Mouse (Mus musculus) ovary, postnatal 14 days (tissue): ENCODE results near the gene Bcl10.
"Not testable (repeated sequence)": the region's sequence is repeated elsewhere in the genome, so short reads cannot be mapped to it uniquely, and the experiment has no call there.

Experiments
- DNase-seq: peaks from one replicate; pipeline ENCODE4 v3.0.0; 2022; ENCODE audit warnings: low spot score

The Bcl10 gene

DNA sequence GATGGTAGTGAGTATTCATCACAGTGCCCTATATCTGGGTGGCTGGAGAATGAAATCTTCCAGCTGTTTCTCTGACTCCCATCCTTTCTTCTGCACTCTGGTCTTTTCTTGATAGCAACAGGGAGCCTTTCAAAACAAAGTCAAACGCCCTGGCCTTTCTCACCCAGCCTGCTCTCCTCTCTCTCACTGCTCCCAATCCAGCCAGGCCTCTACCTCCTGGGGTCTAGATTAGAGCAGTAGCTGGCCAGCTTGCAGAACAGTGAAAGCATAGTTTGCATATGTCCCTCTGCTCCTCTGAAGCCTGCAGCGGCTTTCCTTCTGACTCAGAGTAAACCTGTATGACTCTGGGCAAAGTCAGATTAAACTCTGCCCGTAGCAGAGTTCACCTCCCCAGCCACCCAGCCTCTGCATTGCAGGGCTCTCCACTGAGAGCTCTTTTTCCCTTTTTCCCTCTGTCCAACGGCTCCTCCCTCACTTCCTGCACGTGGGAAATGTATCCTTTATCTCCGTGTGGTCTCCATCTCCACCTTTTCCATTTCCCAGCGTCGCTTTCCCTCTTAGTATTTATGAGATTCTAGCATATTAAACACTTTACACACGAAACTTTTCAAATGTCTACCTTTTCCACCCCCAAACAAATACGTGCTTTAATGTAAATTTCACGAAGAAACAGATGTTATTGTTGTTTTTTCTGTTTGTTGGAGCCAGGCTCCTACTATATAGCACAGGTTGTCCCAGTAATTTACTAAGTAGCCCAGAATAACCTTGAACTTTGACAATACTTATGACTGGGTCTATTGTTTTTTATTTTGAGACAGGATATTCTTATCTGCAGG lies at the start of gene Bcl10:
Bcl10 (plus strand) TSS at position 786 of the 836 bp plus-strand sequence.
- DNase-seq: no peak

DNA sequence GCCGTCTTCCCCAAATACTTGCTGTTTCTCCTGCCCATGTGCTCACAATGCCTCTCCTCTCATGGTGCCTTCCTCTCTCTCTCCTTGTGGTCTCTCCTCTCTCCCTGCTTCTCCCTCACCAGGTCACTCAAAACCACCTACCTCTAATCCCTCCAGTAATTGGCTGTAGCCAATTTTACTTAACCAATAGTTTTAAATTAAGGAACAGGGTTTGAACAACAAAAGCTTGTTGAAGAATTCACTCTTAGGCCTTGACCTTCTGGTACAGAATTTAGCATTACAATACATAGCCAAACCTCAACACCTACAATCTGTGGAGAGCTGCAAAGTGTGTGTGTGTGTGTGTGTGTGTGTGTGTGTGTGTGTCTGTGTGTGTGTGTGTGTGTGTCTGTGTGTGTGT lies 49.3 kb upstream of the Bcl10 start:
- no peak for DNase-seq

DNA sequence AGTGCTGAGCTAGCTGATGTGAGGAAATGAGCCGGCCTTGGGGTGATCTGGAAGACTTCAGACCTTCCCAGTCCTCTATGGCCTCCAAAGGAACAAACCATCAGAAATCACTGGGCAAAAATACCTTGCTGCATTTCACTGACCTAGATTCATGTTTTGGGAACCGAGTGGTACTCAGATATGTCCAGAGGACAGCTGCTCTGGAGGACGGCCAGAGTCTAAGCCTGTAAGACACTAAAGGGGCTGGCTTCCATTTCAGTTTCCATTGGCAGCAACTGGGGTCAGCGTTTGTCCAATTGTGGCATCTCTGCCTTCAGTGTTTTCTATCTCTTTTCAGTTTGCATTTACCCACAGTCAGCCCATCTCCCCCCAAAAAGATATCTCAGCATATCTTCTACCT lies 48.5 kb upstream of the Bcl10 start:
- no peak for DNase-seq

DNA sequence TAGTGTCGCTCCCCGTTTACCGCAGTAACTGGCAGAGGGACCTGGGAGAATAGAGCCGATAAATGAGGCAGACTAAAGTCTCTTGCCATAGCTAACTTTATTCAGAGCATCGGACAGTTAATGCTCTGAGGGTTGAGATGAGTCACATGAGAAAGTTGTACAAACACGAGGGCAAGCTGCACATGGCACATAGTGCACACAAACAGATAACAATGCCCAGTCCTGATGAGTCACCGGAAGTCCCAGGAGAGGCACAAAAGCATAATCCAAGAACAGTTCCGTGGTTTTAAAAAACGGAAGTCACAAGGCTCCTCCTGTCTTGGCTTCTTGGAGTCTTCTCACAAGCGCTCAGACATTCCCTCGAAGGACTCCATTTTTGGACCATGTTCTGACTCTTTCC lies 46.5 kb upstream of the Bcl10 start:
- DNase-seq: no peak

DNA sequence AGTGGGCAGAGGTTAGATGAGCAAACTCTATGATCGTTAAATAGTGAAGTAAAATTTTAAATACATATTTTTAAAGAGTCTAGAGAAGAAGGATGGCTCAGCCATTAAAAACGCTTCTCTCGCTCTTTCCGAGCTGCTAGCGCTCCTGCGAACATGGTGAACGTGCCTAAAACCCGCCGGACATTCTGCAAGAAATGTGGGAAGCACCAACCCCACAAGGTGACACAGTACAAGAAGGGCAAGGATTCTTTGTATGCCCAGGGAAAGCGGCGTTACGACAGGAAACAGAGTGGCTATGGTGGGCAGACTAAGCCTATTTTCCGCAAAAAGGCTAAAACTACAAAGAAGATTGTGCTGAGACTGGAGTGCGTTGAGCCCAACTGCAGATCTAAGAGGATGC lies 43.7 kb upstream of the Bcl10 start:
- not testable (repeated sequence) for DNase-seq

DNA sequence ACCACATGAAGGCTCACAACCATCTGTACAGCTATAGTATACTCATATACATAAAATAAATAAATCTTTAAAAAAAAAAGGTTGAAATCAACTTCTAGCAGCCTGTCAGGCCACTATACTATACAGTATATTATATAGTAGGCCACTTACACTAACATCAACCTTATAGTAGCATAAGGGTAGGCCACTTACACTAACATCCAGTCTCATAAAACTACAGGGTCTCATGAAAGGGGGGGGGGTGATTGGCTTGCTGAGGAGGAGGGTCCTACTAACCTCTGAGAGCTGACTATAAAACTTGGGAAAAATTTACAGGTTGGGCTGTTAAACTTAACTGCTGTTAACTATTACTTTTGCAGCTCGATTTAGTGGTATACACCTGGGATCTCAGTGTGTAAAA lies 42.3 kb upstream of the Bcl10 start:
- DNase-seq: no peak

DNA sequence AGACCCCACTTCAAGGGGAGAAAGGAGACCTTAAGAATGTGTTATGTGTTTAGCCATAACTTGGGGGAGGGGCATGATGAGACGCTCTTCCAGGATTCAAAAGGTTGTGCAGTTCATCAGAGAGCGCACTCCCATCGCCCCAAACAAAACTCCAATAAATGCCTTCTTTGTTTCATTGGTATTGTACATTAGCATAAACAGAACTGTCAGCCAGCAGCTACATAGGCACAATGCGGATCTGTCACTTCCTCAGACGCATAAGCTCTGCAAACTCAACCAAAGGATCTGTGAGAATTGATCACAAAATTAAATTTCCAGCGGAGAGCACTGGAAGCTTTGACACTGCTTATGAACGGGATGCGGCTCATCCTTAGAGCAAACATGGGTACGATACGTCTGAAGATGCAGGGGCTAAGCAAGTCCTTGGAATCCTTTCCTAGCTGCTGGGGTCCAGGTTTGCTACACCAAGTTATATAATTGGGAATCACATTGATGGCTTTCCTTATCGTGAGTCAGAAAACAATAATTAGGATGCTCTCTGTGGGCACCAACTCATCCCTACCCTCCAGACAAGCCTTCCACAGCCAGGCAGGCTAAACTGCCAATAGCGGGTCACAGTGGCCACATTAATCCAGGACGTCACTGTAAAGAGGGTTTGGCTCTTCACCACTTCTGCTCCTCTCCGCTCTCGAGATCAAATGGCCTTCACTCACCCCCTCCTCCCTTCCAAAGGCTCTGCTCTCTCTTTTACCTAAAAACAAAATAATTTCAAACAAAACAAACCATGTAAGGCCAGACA lies 40.3 kb upstream of the Bcl10 start:
- no peak for DNase-seq

DNA sequence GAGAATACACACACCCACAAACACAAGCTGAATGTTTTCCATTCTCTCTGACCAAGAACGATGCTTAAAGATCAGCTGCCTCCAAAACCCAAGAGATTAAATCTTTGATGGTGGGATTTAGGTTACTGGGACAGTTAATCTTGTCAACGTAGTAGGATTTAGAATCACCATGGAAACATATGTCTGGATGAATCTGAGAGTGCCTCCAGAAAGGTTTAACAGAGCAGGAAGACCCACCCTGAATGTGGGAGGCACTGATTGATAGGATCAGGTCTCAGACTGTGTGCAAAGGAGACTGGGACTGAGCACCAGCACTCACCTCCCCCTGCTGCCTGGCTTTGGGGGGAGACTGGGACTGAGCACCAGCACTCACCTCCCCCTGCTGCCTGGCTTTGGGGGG lies 39.4 kb upstream of the Bcl10 start:
- no peak for DNase-seq

DNA sequence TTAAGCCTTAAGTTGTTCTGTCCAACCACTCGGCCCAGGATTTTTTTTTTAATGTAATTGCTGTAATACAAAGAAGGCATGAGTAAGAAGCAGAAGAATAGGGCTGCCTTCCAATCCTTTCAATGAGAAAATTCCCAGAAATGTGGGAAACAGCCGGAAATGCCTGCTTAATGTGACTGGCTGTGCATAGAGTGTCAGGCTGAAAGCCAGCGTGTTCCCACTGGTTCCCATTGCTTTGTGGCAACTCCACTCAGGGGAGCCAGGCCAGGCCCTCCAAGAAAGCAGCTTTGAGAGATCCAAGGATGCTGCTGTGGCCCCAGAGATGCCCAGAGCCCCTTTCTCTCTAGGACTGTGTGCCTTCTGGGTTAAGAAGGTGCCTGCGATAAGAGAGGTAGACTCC lies 37.2 kb upstream of the Bcl10 start:
- DNase-seq: no peak

DNA sequence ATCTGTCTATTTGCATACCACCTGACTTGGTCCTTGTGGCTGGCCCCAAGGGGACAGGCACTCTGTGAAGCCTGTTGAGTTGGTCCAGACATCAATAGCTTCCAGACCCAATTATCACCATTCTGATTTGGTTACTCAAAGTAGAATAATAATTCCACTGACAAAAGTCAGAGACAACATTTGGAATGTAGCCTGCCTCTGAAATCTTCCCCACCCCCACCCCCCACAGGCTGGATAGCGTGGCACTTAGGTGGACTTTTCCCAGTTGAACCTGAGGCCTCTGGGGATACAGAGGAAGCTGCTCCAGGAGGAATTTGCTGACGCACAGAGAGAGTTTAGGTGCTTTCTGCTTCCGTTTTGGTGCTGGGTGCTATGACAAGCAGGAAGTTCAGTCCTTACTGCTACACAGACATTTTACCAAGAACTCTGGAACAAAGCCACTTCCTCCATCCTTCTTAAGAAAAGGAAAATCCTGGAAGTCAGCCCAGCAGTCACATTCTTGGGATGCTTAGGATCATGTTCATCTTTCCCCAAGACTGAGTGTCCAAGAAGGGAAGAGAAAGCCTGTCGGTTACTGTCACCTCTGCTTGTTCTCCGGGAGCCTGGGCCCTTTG lies 36.6 kb upstream of the Bcl10 start:
- DNase-seq: no peak

DNA sequence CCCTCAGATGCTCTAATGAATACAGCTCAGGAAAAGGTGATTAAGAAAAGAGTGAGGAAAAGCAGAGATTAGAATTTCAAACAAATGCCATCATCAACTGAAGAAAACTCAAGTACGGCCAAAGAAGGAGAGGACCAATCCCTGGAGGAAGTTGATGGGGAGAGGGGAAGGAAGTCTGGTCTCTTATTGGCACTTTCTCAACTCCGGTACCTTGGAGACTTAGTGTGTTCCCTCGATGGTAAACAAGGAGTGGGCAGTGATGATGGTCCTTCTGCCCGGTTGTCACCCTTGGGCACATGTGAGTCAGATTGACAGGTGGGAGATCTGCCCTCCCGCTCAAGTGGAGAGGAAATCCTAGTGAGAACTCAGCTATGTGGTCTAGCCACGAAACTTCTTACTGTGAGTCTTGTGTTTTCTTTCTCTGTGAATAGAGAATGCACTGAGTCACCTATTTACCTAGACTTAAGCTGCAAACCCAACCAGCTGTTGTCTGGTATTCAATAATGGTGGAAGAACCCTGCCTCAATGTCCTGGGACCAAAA lies 35.1 kb upstream of the Bcl10 start:
- DNase-seq: no peak

DNA sequence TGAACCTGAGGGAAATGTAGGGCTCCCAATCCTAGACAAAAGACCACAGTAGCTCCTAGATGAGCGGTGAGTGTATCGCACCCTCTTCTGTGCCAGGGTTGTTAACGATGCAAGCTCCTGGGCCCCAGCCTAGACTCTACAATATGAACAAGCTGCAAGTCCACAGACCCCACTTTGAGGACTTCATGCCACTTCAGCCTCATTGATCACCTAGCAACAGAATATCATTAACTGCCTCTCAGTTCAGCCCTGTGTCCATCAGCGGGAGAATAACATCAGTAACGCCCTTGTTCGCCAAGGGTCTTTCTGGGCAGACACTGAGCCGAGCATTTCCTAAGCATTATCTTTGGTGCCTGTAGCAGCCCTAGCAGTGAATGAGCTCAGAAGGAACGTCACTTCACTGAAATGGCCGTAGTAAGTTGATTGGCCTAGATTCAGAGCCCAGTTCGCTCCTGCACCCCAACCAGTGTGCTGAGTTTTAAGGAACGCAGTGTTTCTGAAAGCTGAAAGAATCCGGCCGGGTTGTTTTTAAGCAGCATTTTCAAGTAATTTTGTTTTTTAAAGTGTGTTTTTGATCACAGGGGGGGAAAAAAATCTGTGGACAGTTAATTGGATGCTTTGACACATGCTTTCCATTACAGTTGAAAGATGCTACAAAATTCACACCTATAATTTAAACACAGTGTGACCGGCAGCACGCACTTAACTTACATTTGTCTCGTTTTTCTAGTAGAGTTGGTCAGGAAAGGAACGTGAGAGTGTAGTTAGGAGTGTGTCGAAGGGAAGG lies 32.1 kb upstream of the Bcl10 start:
- no peak for DNase-seq

DNA sequence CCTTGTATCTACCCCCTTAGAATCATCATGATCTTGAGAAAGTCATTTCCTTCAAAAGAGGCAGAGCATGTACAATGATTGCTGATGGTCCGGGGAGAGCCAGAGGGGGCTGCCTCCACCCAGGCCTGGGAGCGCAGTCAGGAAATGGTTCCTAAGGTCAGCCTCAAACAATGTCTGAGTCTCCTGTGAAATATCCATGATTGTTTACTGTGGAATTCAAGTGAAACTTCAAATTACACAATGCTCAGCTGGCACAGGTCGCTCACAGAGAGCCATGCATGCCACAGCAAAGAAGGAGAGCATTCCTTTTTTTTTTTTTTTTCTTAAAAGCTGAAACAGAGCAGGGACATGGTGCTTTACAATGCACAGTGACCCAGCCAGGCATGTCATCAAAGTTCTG lies 30.2 kb upstream of the Bcl10 start:
- no peak for DNase-seq

DNA sequence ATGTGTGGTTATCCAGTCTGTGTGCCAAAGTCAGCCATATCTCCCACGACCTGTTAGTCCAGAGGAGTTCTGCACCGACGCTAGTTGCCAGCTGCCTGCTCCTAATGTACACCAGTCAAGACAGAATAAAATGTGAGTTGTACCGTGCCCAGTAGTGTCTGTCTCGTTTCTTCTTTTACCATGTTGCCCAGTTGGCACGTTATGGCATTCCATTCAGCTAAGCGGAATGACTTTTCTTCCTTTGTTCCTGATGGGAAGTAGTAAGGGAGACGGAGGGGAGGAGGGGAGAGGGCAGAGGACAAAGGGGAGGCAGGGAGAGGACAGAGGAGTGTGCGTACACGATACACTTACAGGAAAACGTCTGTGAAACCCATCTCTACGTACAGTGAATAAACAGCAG lies 28.5 kb upstream of the Bcl10 start:
- no peak for DNase-seq

DNA sequence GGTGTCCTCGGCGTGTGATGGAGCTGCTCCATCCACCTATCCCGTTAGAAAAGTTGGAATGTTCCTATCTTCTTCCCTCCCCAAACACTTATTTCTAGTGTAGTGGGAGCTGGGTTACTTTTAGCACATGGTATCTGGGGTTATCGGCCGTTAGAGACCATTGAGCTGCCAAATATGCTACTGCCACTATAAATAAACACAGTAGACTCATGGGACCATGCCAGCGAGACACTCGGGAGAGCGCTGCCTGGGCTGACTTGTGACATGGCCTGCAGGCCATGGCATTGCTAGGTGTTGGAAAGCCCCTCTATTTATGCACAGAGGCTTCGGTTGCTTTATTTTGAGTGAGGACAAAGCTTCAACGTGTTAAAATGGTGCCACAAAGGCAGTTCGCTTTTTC lies 24.9 kb upstream of the Bcl10 start:
- no peak for DNase-seq

DNA sequence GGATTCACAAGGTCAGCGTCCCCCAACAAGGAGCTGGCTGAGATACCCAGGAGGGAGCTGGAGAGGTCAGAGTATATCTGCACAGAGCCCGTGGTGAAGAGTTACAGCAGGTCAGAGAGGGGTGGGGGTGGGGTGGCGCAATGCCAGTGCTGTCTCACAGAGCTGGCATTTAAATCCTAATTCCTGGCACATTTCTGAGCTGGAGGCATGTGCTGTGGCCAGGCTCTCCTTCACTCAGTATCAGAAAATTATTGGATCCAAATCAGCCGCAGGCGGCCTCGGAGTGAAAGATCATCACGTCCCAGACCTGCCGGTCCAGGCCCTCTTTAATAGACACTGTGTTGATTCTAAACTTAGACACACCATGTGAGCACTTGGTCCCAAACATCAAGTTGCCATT lies 22.8 kb upstream of the Bcl10 start:
- no peak for DNase-seq

DNA sequence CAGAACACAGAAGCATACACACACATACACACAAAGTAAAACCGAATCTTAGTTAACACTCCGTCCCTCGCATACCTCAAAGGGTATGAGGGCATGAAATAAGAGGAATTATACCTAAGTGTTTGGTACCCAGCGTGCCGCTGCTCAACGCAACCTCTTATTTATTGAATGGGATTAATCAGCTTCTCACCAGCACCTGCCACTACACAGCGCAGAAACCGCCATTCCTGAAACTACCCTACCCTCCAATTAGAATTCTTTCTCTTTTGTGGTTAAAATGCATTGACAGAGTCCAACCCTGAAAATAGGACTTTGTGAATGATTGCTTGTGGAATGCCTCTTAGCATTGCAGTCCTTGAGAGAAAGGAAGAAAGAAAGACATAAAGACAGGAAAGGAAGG lies 19.1 kb upstream of the Bcl10 start:
- DNase-seq: no peak

DNA sequence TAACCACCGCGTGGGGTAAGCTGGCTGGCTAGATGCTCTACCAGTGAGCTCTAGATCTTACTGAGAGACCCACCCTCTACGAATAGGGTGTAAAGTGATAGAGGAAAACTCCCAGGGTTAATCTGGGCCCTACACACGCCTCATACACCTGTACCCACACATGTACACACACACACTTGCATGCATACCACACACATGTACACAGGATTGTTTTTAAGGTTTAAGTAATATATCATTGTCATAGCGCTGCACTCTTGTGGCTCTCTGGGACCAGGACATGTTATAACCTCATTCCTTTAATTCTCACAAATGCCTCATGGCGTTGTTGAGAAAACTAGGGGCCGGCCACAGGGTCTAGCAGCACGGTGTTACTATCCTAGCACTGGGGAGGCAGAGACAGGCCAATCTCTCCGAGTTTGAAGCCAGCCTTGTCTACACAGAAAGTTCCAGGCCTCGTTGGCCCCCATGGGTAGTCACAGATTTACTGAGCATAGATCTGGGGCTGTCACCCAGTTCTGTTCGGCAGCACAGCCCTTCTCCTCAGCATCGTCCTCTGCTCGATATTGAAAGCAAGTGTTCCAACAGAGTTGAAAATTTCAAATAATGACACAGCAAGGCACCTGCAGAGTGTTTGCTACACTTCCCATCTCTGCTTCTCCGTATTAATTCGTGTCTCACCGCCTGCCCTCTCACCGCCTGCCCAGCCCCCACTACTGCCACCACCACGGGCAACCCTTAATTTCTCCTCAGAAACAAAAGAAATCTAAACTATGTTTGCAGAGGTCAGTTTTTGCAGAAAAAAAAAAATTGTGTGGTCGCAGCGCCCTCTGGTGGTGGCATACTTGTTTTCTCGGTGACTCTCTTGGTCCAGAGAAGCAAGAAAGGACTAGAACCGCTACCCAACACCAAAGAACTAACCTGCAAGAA lies 17.5 kb upstream of the Bcl10 start:
- peak; percentile 76 for DNase-seq

DNA sequence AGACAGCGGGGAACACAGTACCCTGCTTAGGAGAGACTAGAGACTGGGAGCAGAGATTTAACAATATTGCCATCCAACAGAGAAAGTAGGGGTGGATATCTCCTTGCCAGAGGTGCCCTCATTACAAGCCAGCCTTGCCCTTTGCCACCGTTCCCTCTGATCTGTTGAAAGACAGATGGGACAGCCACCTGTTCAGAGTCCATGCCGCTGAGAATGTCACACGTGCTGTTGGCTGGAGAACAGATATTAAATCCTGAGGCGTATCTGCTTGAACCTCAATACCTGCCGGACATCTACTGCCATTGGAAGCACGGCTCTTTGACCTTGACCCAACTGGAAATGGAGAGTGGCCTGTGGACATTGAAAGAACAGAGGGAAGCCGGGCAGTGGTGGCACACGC lies 16.0 kb upstream of the Bcl10 start:
- DNase-seq: no peak

DNA sequence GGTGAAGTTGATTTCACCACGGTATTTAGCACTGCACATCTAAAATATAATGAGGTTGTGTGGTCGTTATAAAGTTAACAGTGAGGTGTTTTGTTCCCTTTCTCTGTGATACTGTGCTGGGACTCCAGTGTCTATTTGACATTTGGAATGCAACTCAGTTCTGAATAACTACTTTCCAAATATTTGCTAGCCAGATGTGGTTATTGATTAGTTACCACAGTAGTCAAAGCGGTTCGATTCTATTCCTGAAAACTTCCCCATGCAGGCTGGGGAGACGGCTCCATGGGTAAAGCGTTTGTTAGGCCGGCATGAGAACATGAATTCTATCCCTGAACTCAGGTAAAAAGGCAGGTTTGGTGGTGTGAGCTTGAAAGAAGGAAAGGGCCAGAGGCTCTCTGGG lies 10.1 kb upstream of the Bcl10 start:
- DNase-seq: no peak

DNA sequence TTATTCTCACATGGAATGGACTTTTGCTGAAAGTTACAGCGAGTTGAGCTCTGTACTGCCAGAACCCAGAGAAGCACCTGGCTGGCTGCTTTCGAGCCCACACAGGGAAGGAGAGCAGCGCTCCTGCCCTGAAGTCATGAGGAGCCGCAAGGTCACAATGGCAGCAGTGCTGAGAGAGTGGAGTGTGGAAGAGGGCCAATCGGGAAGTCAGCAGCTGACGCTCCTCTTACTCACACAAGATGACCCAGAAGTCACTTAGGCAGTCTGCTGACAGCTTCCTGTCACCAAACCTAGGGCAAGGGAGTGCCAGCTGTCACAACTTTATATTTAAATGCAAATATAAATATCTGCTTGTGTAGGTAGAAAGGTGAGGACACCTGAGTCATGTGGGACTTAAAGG lies 9.3 kb upstream of the Bcl10 start:
- DNase-seq: no peak
